Mouse (Mus musculus): ENCODE data around the gene B3gnt4.
A peak's percentile ranks its signal among the peaks of the same experiment; 100 is the strongest.
"Not testable (repeated sequence)": the region's sequence is repeated elsewhere in the genome, so short reads cannot be mapped to it uniquely, and the experiment has no call there.

B3gnt4 gene

GRCm38 (mm10) chr5:123510160-123510559 lies at the start of gene B3gnt4:
Gene B3gnt4, plus strand, starts transcription at chr5:123510460.
- no peak for DNase-seq (ENCODE audit: low spot score)

- DNase-seq (ENCODE audit: low spot score), result no peak
These were observed 48.8 kb upstream of the B3gnt4 start for GRCm38 (mm10) chr5:123461420-123461819.

GRCm38 (mm10) chr5:123464638-123465037 lies 45.6 kb upstream of the B3gnt4 start:
- DNase-seq (ENCODE audit: low spot score), result no peak

GRCm38 (mm10) chr5:123470784-123471400 lies 39.4 kb upstream of the B3gnt4 start:
- DNase-seq (ENCODE audit: low spot score), result no peak

- DNase-seq (ENCODE audit: low spot score), result no peak
These were observed 36.4 kb upstream of the B3gnt4 start for GRCm38 (mm10) chr5:123473817-123474216.

- DNase-seq (ENCODE audit: low spot score), result no peak
These were observed 22.4 kb upstream of the B3gnt4 start for GRCm38 (mm10) chr5:123487659-123488395.

- no peak for DNase-seq (ENCODE audit: low spot score)
These were observed 21.0 kb upstream of the B3gnt4 start, which contains the start of the genes Lrrc43 and Il31 for GRCm38 (mm10) chr5:123489112-123489785. Gene Lrrc43, plus strand, starts transcription at chr5:123489305. Gene Il31, minus strand, starts transcription at chr5:123489489.

GRCm38 (mm10) chr5:123489935-123490334 lies 20.3 kb upstream of the B3gnt4 start:
- DNase-seq (ENCODE audit: low spot score), result no peak

- DNase-seq (ENCODE audit: low spot score), result no peak
These were observed 10.5 kb upstream of the B3gnt4 start for GRCm38 (mm10) chr5:123499717-123500116.

- no peak for DNase-seq (ENCODE audit: low spot score)
These were observed 8.3 kb upstream of the B3gnt4 start for GRCm38 (mm10) chr5:123501973-123502372.

- peak; percentile 40 for DNase-seq (ENCODE audit: low spot score)
These were observed 2.1 kb upstream of the B3gnt4 start for GRCm38 (mm10) chr5:123507936-123508723.

- no peak for DNase-seq (ENCODE audit: low spot score)
These were observed 1.3 kb upstream of the B3gnt4 start for GRCm38 (mm10) chr5:123508921-123509320.

GRCm38 (mm10) chr5:123511426-123511825 lies 1.2 kb downstream of the B3gnt4 start:
- DNase-seq (ENCODE audit: low spot score), result not testable (repeated sequence)

- DNase-seq (ENCODE audit: low spot score), result no peak
These were observed 1.8 kb downstream of the B3gnt4 start for GRCm38 (mm10) chr5:123512102-123512501.

GRCm38 (mm10) chr5:123514871-123515270 lies 4.6 kb downstream of the B3gnt4 start:
- DNase-seq (ENCODE audit: low spot score), result no peak

GRCm38 (mm10) chr5:123520666-123521065 lies 10.4 kb downstream of the B3gnt4 start:
- no peak for DNase-seq (ENCODE audit: low spot score)

- no peak for DNase-seq (ENCODE audit: low spot score)
These were observed 11.4 kb downstream of the B3gnt4 start for GRCm38 (mm10) chr5:123521621-123522020.

- no peak for DNase-seq (ENCODE audit: low spot score)
These were observed 11.9 kb downstream of the B3gnt4 start for GRCm38 (mm10) chr5:123522166-123522565.

- DNase-seq (ENCODE audit: low spot score), result peak; percentile 96
These were observed 13.6 kb downstream of the B3gnt4 start, which contains the start of gene Diablo for GRCm38 (mm10) chr5:123523692-123524392. Gene Diablo, minus strand, starts transcription at chr5:123524176.

GRCm38 (mm10) chr5:123524393-123524750 lies 14.1 kb downstream of the B3gnt4 start:
- no peak for DNase-seq (ENCODE audit: low spot score)

GRCm38 (mm10) chr5:123525281-123525680 lies 15.0 kb downstream of the B3gnt4 start, which contains the start of gene Gm49027:
Gene Gm49027, minus strand, starts transcription at chr5:123525488.
- DNase-seq (ENCODE audit: low spot score), result no peak

Measured in ovary, postnatal 10 days (tissue).